Mouse (Mus musculus): Measurements from ENCODE around the gene Myom1.

DNA sequence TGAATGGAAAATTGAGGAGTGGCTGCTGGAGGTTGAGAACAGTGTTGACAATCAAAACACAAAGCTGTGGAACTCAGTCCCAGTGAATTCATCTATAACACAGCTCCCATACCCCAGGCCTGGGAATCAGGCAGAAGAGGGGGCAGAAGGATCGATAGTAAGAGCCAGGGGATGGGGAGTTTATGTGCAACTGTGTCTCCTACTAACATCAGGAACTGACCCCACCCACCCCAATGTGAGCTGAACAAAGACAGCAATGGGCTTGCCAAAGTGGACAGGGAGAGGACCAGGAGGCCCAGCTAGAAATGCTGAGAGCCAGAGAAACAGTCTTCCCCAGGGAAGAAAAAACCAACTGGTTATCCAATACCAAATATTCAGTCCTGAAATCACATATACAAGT is 122.2 kb downstream of the Myom1 start:
- TF ChIP-seq CTCF (IDR thresholded peaks at IDR 0.05; ENCODE audit: control insufficient read depth, insufficient read depth, low read length) = no peak
- no peak for TF ChIP-seq POLR2A (IDR thresholded peaks at IDR 0.05; ENCODE audit: borderline replicate concordance, control insufficient read depth, low read depth, low read length)
